Mouse (Mus musculus) kidney, embryonic 15.5 days (tissue): Measurements from ENCODE around the gene Xaf1. TPM values are rescaled to one million over a fixed set of nuclear protein-coding genes. Genes with fewer than 3 reads are reported as not detected.
A peak's percentile ranks its signal among the peaks of the same experiment; 100 is the strongest.

Experiments
- ATAC-seq: fragments of 200-750 bp; cut with Nextera tagmentation; replicated peaks from 2 replicates; pipeline ENCODE4 v1.8.0; 2017; ENCODE audit warnings: moderate TSS enrichment; ENCODE audit not compliant: low FRiP score
- H3K27ac ChIP-seq: fragments of 300-500 bp; sonication (generic); 2 replicates; pipeline ENCODE4 v1.5.1; 2015; ENCODE audit warnings: mild to moderate bottlenecking, inconsistent platforms
- H3K27me3 ChIP-seq: fragments of 300-500 bp; sonication (generic); 2 replicates; pipeline ENCODE4 v1.6.1; 2015; ENCODE audit warnings: inconsistent platforms
- H3K36me3 ChIP-seq: fragments of 300-500 bp; sonication (generic); 2 replicates; pipeline ENCODE4 v1.6.1; 2015; ENCODE audit warnings: inconsistent platforms
- H3K4me1 ChIP-seq: fragments of 300-500 bp; sonication (generic); 2 replicates; pipeline ENCODE4 v1.6.1; 2015; ENCODE audit warnings: inconsistent platforms
- H3K4me2 ChIP-seq: fragments of 300-500 bp; sonication (generic); 2 replicates; pipeline ENCODE4 v1.6.1; 2015; ENCODE audit warnings: moderate library complexity, mild to moderate bottlenecking, inconsistent platforms
- H3K4me3 ChIP-seq: fragments of 300-500 bp; sonication (generic); replicated peaks from 2 replicates; pipeline ENCODE4 v1.5.1; 2015; ENCODE audit warnings: mild to moderate bottlenecking, inconsistent platforms
- H3K9ac ChIP-seq: fragments of 300-500 bp; sonication (generic); 2 replicates; pipeline ENCODE4 v1.6.1; 2015; ENCODE audit warnings: mild to moderate bottlenecking, inconsistent platforms
- H3K9me3 ChIP-seq: fragments of 300-500 bp; sonication (generic); replicated peaks from 2 replicates; pipeline ENCODE4 v1.6.1; 2016; ENCODE audit warnings: inconsistent platforms
- WGBS: fragments of 180-500 bp; shearing (Covaris S2); methylation state at CpG from one replicate; pipeline ENCODE4 v1.1.7; 2015; ENCODE audit warnings: mixed read lengths; 5-methylcytosine and 5-hydroxymethylcytosine counted together
- polyA plus RNA-seq: library from polyadenylated mRNA; unstranded; fragments of >200 nt; fragmentation: Nextera tagmentation; extraction: Ambion mirVana; gene quantifications from 2 replicates; pipeline ENCODE4 v1.2.1, GENCODE M21; 2015

The Xaf1 gene
- polyA plus RNA-seq, 1 experiment from 2014 or later: 6.2 TPM

DNA sequence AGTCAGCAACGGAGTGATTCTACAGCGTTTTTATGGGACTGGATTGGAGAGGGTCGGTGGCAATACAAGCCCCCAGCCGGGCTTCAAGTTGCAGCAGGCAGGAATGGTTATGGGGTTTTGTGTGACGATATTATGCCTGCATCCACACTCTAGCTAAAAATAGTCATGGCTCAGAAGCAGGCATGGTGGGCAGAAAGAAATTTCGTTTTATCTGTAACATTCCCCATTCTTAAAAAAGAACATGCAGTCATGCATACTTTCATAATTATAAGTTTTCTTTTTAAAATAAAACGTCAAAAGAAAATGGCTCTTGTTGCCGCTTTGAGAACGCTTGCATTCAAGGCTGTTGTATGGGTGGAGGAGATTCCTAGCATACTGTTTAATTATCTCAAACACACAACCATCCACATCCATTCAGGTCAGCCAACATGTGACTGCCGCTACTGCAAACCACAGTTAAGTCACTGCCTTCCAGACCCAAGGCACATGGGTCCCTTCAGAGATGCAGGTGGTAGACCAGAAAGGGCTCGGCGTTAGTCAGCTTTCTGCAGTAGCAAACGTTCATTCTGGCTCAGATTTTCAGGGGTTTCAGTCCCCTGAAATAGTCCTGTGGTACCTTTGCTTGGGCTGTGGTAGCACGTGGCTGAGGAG is 16.8 kb upstream of the Xaf1 start:
- H3K9ac ChIP-seq: no peak overlapping the region
- no peak overlapping the region for H3K27ac ChIP-seq
- H3K9me3 ChIP-seq: no peaks in the 10 kb centered on the region
- no peaks in the 10 kb centered on the region for H3K27me3 ChIP-seq
- H3K36me3 ChIP-seq: no peaks in the 10 kb centered on the region
- H3K4me1 ChIP-seq: no peaks in the 10 kb centered on the region
- no peak overlapping the region for H3K4me3 ChIP-seq
- WGBS: 79% methylated on average over 14 of the region's 14 CpGs
- ATAC-seq: no peak
- H3K4me2 ChIP-seq: no peak overlapping the region

DNA sequence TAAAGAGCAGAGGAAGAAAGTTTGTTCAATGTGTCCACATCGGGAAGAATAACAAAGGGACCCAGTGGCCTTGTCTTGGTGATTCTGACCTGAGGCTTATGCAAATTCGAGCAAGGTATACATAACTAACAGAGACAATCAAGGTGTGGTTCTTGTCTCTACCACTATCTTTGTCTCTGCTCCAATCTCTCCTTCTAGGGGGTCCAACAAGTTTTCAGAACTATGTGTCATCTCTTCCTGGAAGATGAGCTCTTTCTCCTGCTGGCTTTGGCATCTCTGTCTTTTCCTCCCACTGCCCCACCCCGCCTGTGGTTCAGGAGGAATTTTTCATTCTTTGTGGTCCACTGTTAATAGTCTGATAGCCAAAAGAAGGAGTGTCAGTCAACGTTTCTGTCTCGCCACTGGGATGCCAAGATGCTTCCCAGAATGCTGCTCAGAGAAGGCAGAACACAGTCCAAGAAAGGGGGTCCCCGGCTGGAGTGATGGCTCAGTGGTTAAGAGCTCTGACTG is 15.4 kb upstream of the Xaf1 start:
- Histone ChIP-seq H3K4me3 (no peak overlapping the region), H3K4me1 (no peaks in the 10 kb centered on the region), H3K27ac (no peak overlapping the region), H3K9me3 (no peaks in the 10 kb centered on the region), H3K4me2 (no peak overlapping the region), H3K9ac (no peak overlapping the region), H3K27me3 (no peaks in the 10 kb centered on the region), H3K36me3 (no peaks in the 10 kb centered on the region)
- WGBS: 77% methylated on average over 6 of the region's 6 CpGs
- no peak for ATAC-seq

DNA sequence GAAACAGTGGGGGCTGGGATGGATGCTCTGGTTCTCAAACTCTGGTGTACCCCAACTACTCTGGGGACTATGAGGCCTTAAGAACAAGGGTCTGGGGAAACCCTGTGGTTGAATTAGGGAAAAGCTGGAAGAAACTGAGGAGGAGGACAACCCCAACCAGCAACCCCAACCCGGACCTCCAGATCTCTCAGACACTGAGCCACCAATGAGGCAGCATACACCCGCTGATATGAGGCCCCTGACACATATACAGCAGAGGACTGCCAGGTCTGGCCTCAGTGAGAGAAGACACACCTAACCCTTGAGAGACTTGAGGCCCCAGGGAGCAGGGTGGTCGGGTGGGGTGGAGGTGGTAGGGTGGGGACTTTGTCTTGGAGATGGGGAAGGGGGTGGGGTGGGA is 14.8 kb upstream of the Xaf1 start:
- H3K4me3 ChIP-seq: no peak overlapping the region
- H3K4me2 ChIP-seq: no peak overlapping the region
- no peaks in the 10 kb centered on the region for H3K4me1 ChIP-seq
- no peaks in the 10 kb centered on the region for H3K36me3 ChIP-seq
- no peak for ATAC-seq
- H3K27ac ChIP-seq: no peak overlapping the region
- H3K9ac ChIP-seq: no peak overlapping the region
- H3K9me3 ChIP-seq: no peaks in the 10 kb centered on the region
- WGBS: 80% methylated on average over 3 of the region's 3 CpGs
- no peaks in the 10 kb centered on the region for H3K27me3 ChIP-seq

DNA sequence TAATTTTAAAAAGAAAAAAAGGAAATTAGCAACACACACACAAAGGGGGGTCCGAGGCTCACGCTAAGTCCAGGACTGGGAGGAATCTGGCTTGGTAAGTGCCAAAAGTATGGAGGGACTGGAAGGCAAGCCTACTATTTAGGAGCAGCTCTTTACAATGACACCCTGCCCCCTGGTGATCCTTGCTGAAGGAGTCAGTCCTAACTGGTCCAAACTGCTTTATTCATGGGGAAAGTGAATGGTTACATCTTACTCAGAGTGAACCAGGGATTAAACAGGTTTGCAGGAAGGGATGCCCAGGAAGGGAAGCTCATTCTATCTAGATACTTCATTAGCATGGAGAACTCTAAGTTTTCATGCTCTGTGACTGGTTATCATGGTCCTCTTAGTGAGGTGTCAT is 14.3 kb upstream of the Xaf1 start:
- 96% methylated on average over 2 of the region's 2 CpGs for WGBS
- no peak for ATAC-seq

DNA sequence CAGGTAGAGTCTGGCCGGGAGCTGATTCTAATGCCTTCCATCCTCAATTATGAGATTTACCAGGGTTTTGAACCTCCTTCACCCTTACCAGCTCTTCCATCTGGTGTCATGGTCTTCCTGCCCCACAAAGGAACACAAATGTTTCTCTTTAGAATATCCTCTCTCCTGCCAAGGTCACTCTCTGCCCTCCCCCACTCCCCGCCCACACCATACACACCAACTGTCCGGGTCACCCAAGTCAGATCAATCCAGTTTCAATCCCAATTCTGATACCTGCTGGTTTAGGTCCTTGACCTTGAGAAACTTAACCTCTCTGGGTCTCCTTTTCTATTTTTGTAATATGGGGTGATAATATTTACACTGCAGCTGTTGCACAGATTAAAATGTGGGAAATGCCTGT is 13.9 kb upstream of the Xaf1 start:
- 87% methylated on average over 3 of the region's 3 CpGs for WGBS
- H3K4me1 ChIP-seq: no peaks in the 10 kb centered on the region
- no peaks in the 10 kb centered on the region for H3K9me3 ChIP-seq
- no peak overlapping the region for H3K4me3 ChIP-seq
- H3K4me2 ChIP-seq: no peak overlapping the region
- no peaks in the 10 kb centered on the region for H3K36me3 ChIP-seq
- no peak for ATAC-seq
- H3K9ac ChIP-seq: no peak overlapping the region
- no peak overlapping the region for H3K27ac ChIP-seq
- H3K27me3 ChIP-seq: no peaks in the 10 kb centered on the region

More for the DNA sequence above, 14.3 kb upstream of the Xaf1 start:
- Histone ChIP-seq H3K4me1 (no peaks in the 10 kb centered on the region), H3K36me3 (no peaks in the 10 kb centered on the region), H3K27me3 (no peaks in the 10 kb centered on the region), H3K4me3 (no peak overlapping the region), H3K9me3 (no peaks in the 10 kb centered on the region), H3K9ac (no peak overlapping the region), H3K4me2 (no peak overlapping the region), H3K27ac (no peak overlapping the region)

DNA sequence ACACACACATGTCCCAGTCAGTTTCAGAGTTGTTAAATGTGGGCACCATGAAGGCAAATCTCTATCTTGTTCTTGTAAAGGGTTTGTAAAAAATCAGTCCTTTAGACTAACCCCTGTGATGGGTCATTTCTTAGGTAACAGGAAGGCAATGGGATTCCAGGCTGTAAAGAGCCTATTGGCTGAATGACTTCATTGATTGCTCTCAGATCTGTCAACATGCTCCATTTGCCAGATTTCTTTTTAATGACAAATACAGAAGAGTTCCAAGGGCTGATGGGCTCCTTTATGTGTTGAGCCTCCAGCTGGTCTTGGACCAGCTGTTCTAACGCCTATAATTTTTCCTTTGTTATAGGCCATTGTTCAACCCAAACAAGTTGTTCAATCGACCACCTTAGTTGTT is 8.3 kb upstream of the Xaf1 start:
- Histone ChIP-seq H3K4me3 (no peak overlapping the region), H3K9ac (no peak overlapping the region), H3K36me3 (no peaks in the 10 kb centered on the region), H3K4me1 (no peaks in the 10 kb centered on the region), H3K9me3 (no peaks in the 10 kb centered on the region), H3K4me2 (no peak overlapping the region), H3K27ac (no peak overlapping the region), H3K27me3 (no peaks in the 10 kb centered on the region)
- ATAC-seq: no peak
- WGBS: 91% methylated on average over 2 of the region's 2 CpGs

DNA sequence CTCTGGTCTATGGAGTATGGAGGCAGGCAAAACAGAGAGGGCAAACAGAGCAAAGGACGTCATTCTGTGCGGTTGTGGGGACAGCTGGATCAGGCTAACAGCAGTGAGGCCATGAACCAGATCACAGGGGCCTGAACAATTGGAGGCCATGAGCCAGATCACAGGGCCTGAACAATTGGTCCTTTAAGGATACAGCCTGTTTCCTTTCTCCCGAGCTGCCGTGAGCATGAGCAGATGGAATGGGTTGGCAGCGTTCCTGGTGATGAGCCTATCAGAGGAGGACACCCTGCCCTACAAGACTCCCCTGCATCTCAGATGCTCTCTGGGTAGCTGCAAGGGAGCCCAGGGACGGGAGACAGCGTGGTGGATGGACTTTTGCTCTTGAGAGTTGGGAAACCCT is 801 bp downstream of the Xaf1 start:
- H3K27me3 ChIP-seq: no peaks in the 10 kb centered on the region
- no peak overlapping the region for H3K4me3 ChIP-seq
- H3K9me3 ChIP-seq: no peaks in the 10 kb centered on the region
- WGBS: 71% methylated on average over 7 of the region's 7 CpGs
- H3K36me3 ChIP-seq: no peaks in the 10 kb centered on the region
- no peak overlapping the region for H3K27ac ChIP-seq
- H3K4me2 ChIP-seq: peak overlapping the region; percentile 51; the same call in 1 of the 2 replicates
- ATAC-seq: no peak
- no peak overlapping the region for H3K9ac ChIP-seq
- H3K4me1 ChIP-seq: peaks cover 12% of the 10 kb centered on the region

DNA sequence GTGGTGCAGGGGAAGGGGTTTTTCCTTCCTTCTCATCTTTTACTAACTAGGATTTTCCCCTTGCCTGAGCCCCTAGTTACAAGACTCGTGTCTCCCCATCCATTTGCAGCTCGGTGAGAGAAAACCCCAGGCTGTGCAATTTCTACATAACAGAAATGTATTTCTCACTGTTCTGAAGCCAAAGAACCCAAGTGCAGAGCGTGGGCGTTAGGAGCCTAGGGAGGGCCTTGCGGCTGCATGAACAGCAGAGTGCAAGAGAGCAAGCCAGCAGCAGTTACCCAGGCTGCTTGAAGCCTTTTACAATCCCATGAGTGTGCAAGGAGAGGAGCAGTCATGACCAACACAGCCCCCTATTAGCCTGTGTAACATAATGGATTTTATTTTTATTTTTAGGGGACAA is 6.0 kb downstream of the Xaf1 start:
- no peak for ATAC-seq
- Histone ChIP-seq H3K36me3 (no peaks in the 10 kb centered on the region), H3K27me3 (no peaks in the 10 kb centered on the region), H3K9ac (no peak overlapping the region), H3K4me1 (no peaks in the 10 kb centered on the region), H3K4me2 (no peak overlapping the region), H3K4me3 (no peak overlapping the region), H3K9me3 (no peaks in the 10 kb centered on the region), H3K27ac (no peak overlapping the region)
- WGBS: 81% methylated on average over 5 of the region's 5 CpGs

DNA sequence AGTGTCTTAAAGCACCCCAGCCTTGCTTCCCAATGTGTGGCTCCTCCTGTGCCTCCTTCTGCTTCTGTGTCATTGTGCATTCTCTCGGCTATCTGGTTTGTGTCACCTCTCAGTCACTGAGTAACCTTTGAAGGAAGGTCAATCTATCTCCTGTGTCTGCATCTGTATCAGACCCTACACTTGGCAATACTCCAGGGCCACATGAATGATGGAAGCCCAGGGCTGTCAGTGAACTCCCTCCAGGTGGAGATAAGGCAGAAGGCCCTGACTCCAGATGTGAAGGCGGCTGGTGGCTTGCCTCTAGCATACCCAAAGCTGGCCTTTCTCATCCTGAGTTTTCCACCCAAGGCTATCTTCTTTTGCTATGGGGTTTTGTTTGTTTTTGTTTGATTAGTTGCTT is 7.6 kb downstream of the Xaf1 start:
- ATAC-seq: no peak
- H3K27ac ChIP-seq: no peak overlapping the region
- H3K4me2 ChIP-seq: no peak overlapping the region
- no peak overlapping the region for H3K4me3 ChIP-seq
- no peaks in the 10 kb centered on the region for H3K4me1 ChIP-seq
- no peak overlapping the region for H3K9ac ChIP-seq
- peaks cover 9% of the 10 kb centered on the region for H3K27me3 ChIP-seq
- no peaks in the 10 kb centered on the region for H3K36me3 ChIP-seq
- 60% methylated on average over 2 of the region's 2 CpGs for WGBS
- H3K9me3 ChIP-seq: no peaks in the 10 kb centered on the region

DNA sequence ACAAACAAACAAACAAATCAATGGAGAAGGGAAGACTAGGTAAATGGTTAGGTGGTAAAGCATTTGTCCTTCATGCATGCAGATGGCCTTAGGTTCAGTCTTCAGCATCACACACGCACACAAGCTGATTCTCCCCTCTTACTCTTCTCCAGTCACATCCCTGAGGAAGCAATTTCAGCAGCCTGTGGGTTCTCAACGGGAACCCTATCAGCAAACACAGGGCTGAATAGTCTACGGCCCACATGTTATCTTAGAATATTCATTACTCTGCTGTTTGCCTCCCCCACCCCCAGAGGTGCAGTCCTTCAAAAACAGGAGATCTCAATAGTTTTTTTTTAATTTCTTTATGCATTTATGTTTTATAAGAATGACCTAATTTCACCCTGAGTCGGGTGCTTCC is 9.1 kb downstream of the Xaf1 start:
- Histone ChIP-seq H3K4me1 (peaks cover 5% of the 10 kb centered on the region), H3K9ac (no peak overlapping the region), H3K9me3 (no peaks in the 10 kb centered on the region), H3K36me3 (no peaks in the 10 kb centered on the region), H3K27ac (no peak overlapping the region), H3K27me3 (peaks cover 24% of the 10 kb centered on the region), H3K4me2 (no peak overlapping the region), H3K4me3 (no peak overlapping the region)
- ATAC-seq: no peak
- WGBS: 82% methylated on average over 4 of the region's 4 CpGs

DNA sequence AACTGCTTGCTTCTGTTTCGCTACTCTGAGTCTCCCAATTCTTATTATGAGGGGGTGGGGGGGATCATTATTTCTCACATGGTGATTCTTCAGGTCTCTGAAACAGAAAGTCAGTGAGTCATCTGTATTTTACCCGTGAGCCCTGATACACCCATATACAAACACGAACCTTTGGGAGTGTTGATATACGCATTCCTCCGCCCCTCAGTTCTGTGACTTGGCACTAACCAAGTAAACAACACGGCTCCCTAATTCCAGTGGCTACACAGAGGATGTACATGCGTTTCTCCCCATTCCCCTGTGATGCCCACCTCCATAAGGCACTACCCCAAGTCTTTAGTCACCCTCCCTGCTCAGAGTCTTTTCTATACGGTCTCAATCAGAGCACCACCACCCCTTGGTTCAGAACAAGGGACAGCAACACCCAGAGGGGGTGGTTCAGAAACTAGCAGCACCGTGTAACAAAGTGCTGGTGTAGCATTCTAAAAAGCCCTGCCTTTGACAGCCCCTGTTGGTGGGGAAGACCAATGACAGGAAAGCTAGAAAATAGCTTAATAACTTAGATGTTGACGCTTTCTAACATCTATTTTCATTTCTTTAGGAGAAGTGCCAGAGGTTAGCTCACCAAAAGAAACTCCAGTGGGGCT is 10.0 kb downstream of the Xaf1 start:
- ATAC-seq: no peak
- WGBS: 77% methylated on average over 10 of the region's 10 CpGs
- Histone ChIP-seq H3K36me3 (no peaks in the 10 kb centered on the region), H3K27me3 (peaks cover 29% of the 10 kb centered on the region), H3K4me2 (no peak overlapping the region), H3K4me1 (peaks cover 5% of the 10 kb centered on the region), H3K9ac (no peak overlapping the region), H3K4me3 (no peak overlapping the region), H3K27ac (no peak overlapping the region), H3K9me3 (no peaks in the 10 kb centered on the region)

DNA sequence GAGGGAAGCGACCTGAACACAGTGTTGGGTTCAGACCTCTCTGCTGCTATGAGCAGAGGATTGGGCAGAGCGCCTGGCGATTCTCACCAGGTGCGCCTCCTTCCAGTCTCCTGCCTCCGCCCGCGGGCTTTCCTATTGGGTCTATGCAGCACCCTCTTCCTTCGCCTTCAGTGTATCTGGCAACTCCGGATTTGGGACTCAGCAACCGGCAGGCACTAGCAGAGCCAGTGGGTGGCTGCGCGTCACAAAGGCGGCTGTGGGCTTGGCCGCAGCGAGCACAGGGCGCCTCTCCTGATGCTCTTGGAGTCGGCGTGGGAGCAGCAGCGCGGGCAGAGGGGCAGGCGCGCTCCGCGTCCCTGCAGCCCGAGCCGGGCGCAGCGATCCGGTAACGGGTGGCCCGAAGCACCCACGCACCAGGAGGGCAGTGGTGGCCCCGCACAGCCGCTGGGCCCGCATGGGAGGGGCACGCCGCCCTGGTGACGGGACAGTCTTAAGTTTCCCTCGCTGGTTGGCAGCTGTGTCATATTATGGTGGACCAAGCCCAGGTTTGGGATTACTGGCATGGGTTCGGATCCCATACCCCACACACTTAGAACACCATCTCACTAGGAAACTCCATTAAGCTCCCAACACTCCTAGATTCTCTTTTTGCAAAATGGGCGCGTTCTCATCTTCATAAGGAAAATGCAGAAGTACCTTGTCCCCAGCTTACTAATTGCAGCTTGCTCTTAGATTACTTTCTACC is 12.9 kb downstream of the Xaf1 start, which contains the start of gene Fbxo39:
Gene Fbxo39, plus strand, starts transcription at position 294 of the 745 bp plus-strand sequence.
- Histone ChIP-seq H3K4me1 (peaks cover 5% of the 10 kb centered on the region), H3K27me3 (peaks cover 29% of the 10 kb centered on the region), H3K36me3 (no peaks in the 10 kb centered on the region), H3K4me3 (peak within 1 kb of the TSS; percentile 33), H3K27ac (no peak within 1 kb of the TSS), H3K9me3 (no peaks in the 10 kb centered on the region), H3K4me2 (peak within 1 kb of the TSS; percentile 66), H3K9ac (no peak within 1 kb of the TSS)
- 0 out of 2 replicates have a peak, but pooled peaks have one; percentile 40 for ATAC-seq
- WGBS: 9% methylated on average over 42 of the region's 42 CpGs
